In the genomic region with DNA sequence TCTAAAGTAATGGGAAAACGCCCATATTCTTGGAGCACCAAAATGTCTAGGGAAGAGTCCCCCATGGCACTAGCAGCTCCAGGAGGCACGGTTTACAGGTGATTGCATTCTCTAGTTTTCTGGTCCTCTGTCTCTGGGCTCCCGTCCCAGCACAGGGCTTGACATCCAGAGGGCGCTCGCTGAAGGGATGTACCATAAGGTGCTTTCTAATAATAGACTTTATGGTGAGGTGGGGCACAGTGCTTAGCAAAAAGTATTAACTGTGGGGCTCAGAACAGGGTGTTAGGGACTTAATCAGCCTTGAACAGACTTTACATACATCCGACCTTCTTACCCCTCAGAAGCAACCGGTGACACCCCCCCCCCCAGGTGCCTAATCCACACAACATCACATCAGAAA, we compare ENCODE assay signal across 12 mouse cellular contexts. TPM values are rescaled to one million over a fixed set of nuclear protein-coding genes. Genes with fewer than 3 reads are reported as not detected.
DNase-seq lines count a peak whose midpoint lies in the region; ATAC-seq and TF ChIP-seq lines count a peak whose summit lies in the region.
"Had no signal": no experiment of that assay in that cellular context is flagged by ENCODE, and none has a peak within 500 bp of the region (broad histone marks: within the 10 kb centered on the region; RNA-seq: fewer than 3 reads in every experiment).

No protein-coding gene starts in this region.

- DNase-seq in gastrocnemius, adult 18-20 months (ENCODE audit: low spot score): peak; percentile 22
- DNase-seq in gastrocnemius, postnatal 25 days: no peak
- DNase-seq in left cerebral cortex, adult 2 months (ENCODE audit: extremely low spot score in 1 of 2, low spot score in 2 of 2): no peak
- no peak for DNase-seq in left cerebral cortex, postnatal 14 days (ENCODE audit: low spot score in 2 of 2)
- DNase-seq in cerebellum, adult 18-20 months: peak; percentile 58 to 62
- DNase-seq in kidney, postnatal 4 days: peak; percentile 29 to 35
- no peak for DNase-seq in midbrain, embryonic 14.5 days

- no peak overlapping the region for H3K4me2 ChIP-seq in midbrain, embryonic 14.5 days (ENCODE audit: low read length)
- H3K4me2 ChIP-seq: embryonic facial prominence, embryonic 13.5 days; hindbrain, embryonic 15.5 days; liver, embryonic 15.5 days had no signal

- no peaks in the 10 kb centered on the region for H3K4me1 ChIP-seq in midbrain, embryonic 14.5 days (ENCODE audit: control insufficient read depth, insufficient read depth, low read length)
- H3K4me1 ChIP-seq: embryonic facial prominence, embryonic 13.5 days; liver, embryonic 15.5 days had no signal

- TF ChIP-seq CTCF in left cerebral cortex, adult 2 months (IDR thresholded peaks at IDR 0.05): peak; percentile 6

- no peaks in the 10 kb centered on the region for H3K9me3 ChIP-seq in midbrain, embryonic 14.5 days (ENCODE audit: control insufficient read depth, low read length)
- H3K9me3 ChIP-seq: embryonic facial prominence, embryonic 13.5 days; hindbrain, embryonic 15.5 days; liver, embryonic 15.5 days had no signal

- no peak overlapping the region for H3K27ac ChIP-seq in left cerebral cortex, adult 2 months
- H3K27ac ChIP-seq in midbrain, embryonic 14.5 days (replicated peaks; ENCODE audit: low read depth, low read length): no peak overlapping the region
- H3K27ac ChIP-seq: embryonic facial prominence, embryonic 13.5 days; hindbrain, embryonic 15.5 days; liver, embryonic 15.5 days had no signal

- H3K4me3 ChIP-seq in left cerebral cortex, adult 2 months: no peak overlapping the region
- H3K4me3 ChIP-seq in midbrain, embryonic 14.5 days (replicated peaks; ENCODE audit: low read depth, low read length): no peak overlapping the region
- H3K4me3 ChIP-seq: embryonic facial prominence, embryonic 13.5 days; hindbrain, embryonic 15.5 days; liver, embryonic 15.5 days had no signal

- no peaks in the 10 kb centered on the region for H3K27me3 ChIP-seq in midbrain, embryonic 14.5 days (ENCODE audit: control insufficient read depth, insufficient read depth, low read length)
- H3K27me3 ChIP-seq: embryonic facial prominence, embryonic 13.5 days; hindbrain, embryonic 15.5 days; liver, embryonic 15.5 days; Patski had no signal

- no peak for ATAC-seq in inflammation-experienced regulatory T-cells, adult 6 months
- ATAC-seq in midbrain, embryonic 14.5 days (ENCODE audit: low FRiP score, low TSS enrichment): no peak
- ATAC-seq: Patski had no signal

- WGBS in midbrain, embryonic 14.5 days: 67% methylated on average over 7 of the region's 7 CpGs

- H3K9ac ChIP-seq in midbrain, embryonic 14.5 days (replicated peaks; ENCODE audit: low read length): no peak overlapping the region
- H3K9ac ChIP-seq: embryonic facial prominence, embryonic 13.5 days; hindbrain, embryonic 15.5 days; liver, embryonic 15.5 days had no signal

- H3K36me3 ChIP-seq in midbrain, embryonic 14.5 days (ENCODE audit: control insufficient read depth, insufficient read depth, low read length): no peaks in the 10 kb centered on the region
- H3K36me3 ChIP-seq: embryonic facial prominence, embryonic 13.5 days; hindbrain, embryonic 15.5 days; liver, embryonic 15.5 days had no signal

- intact Hi-C loops in left cerebral cortex, adult 2 months (cut with DNase I): no loop called here
- intact Hi-C loops in left cerebral cortex, postnatal 14 days (cut with DNase I): no loop called here

RNA-seq across cellular contexts. Expression of gene Tmem156, which starts 17.2 kb away (rescaled TPM):
- not detected for total RNA-seq in gastrocnemius, adult 18-20 months (2021)
- not detected for total RNA-seq in gastrocnemius, postnatal 25 days (2021)
- total RNA-seq in left cerebral cortex, adult 2 months (2021): under 1 TPM; 0.51 to 0.63 TPM
- total RNA-seq in left cerebral cortex, postnatal 14 days (2021): under 1 TPM; 0.61 to 0.62 TPM
- 10 to 100 TPM; 18.8 to 23.0 (median 21.0) TPM for polyA plus RNA-seq in inflammation-experienced regulatory T-cells, adult 6 months (2017; shearing (Covaris generic))
- polyA plus RNA-seq in midbrain, embryonic 14.5 days (2014; fragmentation: Nextera tagmentation; extraction: Ambion mirVana): not detected in 2 replicates
- polyA plus RNA-seq: hindbrain, embryonic 15.5 days; Patski had no signal

RNA-seq across cellular contexts. Expression of gene Klhl5, which starts 32.6 kb away (rescaled TPM):
- total RNA-seq in gastrocnemius, adult 18-20 months (2021): 1 to 10 TPM; 3.6 to 5.2 TPM
- 1 to 10 TPM; 6.5 to 6.8 TPM for total RNA-seq in gastrocnemius, postnatal 25 days (2021)
- 10 to 100 TPM; 35.4 to 38.7 TPM for total RNA-seq in left cerebral cortex, adult 2 months (2021)
- total RNA-seq in left cerebral cortex, postnatal 14 days (2021): 10 to 100 TPM; 51.1 to 60.2 TPM
- 1 to 10 TPM; 4.0 to 9.7 (median 9.1) TPM for polyA plus RNA-seq in inflammation-experienced regulatory T-cells, adult 6 months (2017; shearing (Covaris generic))
- 41.3 and 49.2 TPM in 2 replicates for polyA plus RNA-seq in midbrain, embryonic 14.5 days (2014; fragmentation: Nextera tagmentation; extraction: Ambion mirVana)

Comparison
In these comparisons a context has a peak if more than half of its experiments do, and no peak if none do; other contexts are left out.
1. DNase-seq: peak in gastrocnemius, adult 18-20 months (single experiment), cerebellum, adult 18-20 months (2 of 2) and kidney, postnatal 4 days (2 of 2); none in gastrocnemius, postnatal 25 days (single experiment), left cerebral cortex, adult 2 months (0 of 2), left cerebral cortex, postnatal 14 days (0 of 2) and midbrain, embryonic 14.5 days (single experiment).
2. RNA of gene Klhl5, which starts 32.6 kb away (total RNA-seq): 51.1 to 60.2 TPM in left cerebral cortex, postnatal 14 days and 35.4 to 38.7 TPM in left cerebral cortex, adult 2 months; 6.5 to 6.8 TPM in gastrocnemius, postnatal 25 days and 3.6 to 5.2 TPM in gastrocnemius, adult 18-20 months; every median in the first group is over 4 times any median in the second.